Mouse (Mus musculus): ENCODE measurements around the gene Hacd2. TPM values are rescaled to one million over a fixed set of nuclear protein-coding genes. Genes with fewer than 3 reads are reported as not detected.

Gene Hacd2
- total RNA-seq, 4 experiments from 2014 or later = 5.2 to 9.7 (median 8.3) TPM

DNA sequence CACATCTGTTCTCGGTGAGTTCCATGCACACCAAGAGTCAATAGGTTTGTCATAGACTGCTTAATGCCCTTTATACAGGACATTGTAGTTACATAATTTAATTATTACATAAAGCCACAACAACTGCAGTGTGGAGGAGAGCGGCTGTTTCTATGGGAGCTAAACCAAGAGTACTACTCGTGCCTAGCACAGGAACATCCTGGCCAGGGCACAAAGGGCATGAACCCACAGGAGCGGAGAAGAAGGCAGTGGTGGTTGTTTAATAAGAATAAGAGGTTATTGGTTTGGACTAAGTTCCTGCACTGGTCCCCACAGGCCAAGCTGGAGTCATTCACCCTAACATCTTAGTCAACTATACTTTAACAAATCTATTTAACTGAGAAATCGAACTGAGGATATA is 16.0 kb upstream of the Hacd2 start:
- DNase-seq (ENCODE audit: low spot score) = no peak

DNA sequence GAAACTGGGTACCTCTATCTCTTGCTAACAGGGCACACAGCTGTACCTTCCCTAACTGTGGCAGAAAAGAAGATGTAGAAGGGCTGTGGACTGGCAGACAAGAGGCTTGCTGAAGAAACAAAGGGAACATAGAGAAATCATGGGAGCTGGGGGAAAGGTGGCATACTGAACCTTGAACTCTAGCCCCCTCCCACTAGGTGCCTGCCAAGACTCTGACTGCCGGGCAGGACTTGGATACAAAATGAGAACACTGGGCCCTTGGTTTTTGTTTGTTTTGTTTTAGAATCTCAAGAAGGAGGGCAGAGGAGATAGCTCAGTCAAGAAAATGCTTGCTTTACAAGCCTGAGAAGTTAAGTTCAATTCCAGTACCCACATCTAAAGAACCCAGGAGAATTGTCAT is 14.9 kb upstream of the Hacd2 start:
- DNase-seq (ENCODE audit: low spot score) = no peak

DNA sequence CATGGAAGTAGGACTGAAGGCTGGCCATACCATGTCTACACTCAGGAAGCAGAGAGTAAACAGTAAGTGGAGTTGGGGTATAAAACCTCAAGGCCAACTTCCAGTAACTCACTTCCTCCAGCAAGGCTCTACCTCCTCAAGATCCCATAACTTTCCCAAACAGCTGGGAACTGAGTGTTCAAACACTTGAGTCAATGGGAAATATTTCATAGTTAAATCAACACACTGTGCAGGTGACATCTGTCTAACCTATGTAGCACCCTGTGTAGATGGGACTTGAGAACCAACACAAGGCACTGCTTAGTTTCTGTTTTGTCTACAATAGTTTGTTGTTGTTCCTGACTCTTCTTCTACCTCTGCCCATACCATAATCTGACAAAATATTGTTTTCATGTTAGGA is 13.8 kb upstream of the Hacd2 start:
- no peak for DNase-seq (ENCODE audit: low spot score)

GRCm38 (mm10) chr16:35013501-35013900 is 8.7 kb upstream of the Hacd2 start:
- no peak for DNase-seq (ENCODE audit: low spot score)

DNA sequence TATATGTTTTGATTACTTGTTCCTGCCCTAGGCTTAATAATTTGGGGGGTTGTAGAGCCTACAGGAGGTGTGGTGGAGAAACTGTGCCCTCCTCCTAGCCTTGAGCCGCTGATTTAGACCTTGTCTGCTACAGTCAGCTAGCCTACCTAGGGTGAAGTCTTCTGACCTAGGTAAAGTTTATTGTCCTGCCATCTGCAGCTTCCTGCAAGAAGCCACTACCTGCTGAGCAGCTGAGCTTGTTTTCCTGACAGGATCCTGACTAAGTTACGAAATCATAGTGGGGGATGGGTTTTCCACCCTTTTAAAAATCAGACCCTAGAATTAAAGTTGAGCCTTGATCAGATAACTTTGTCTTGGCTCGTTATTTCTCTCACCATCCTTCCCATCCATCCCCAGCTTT is 5.7 kb upstream of the Hacd2 start:
- no peak for DNase-seq (ENCODE audit: low spot score)

DNA sequence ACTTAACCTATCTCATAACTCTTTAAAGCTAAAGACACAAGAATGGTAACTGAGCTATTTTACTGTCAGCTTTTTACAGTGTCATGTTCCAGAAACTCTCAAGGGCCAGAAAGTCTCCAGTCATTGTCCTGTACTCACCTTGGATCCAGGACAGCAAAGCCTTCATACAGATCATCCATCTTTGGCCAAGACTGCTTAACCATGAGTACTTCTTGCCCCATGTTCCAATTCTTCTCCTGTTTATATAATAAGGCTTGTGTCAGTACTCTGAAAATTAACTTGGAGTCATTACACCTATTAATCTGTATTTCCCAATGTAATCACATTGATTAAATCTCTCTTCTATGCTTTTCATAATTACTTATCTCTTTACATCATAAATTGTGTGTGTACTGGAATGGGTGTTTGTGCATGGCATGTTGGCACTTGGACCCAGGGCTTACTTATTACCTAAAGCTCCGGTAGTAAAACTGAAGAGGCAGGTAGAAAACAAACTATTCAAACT is 3.7 kb upstream of the Hacd2 start:
- no peak for DNase-seq (ENCODE audit: low spot score)

GRCm38 (mm10) chr16:35021903-35022241 is 356 bp upstream of the Hacd2 start:
- no peak for DNase-seq (ENCODE audit: low spot score)

- DNase-seq (ENCODE audit: low spot score) = no peak
These were observed 1.0 kb downstream of the Hacd2 start for GRCm38 (mm10) chr16:35023138-35023735.

- no peak for DNase-seq (ENCODE audit: low spot score)
These were observed 2.1 kb downstream of the Hacd2 start for GRCm38 (mm10) chr16:35024300-35024699.

GRCm38 (mm10) chr16:35025347-35025746 is 3.1 kb downstream of the Hacd2 start:
- no peak for DNase-seq (ENCODE audit: low spot score)

- DNase-seq (ENCODE audit: low spot score) = no peak
These were observed 11.0 kb downstream of the Hacd2 start for GRCm38 (mm10) chr16:35033241-35033640.

DNA sequence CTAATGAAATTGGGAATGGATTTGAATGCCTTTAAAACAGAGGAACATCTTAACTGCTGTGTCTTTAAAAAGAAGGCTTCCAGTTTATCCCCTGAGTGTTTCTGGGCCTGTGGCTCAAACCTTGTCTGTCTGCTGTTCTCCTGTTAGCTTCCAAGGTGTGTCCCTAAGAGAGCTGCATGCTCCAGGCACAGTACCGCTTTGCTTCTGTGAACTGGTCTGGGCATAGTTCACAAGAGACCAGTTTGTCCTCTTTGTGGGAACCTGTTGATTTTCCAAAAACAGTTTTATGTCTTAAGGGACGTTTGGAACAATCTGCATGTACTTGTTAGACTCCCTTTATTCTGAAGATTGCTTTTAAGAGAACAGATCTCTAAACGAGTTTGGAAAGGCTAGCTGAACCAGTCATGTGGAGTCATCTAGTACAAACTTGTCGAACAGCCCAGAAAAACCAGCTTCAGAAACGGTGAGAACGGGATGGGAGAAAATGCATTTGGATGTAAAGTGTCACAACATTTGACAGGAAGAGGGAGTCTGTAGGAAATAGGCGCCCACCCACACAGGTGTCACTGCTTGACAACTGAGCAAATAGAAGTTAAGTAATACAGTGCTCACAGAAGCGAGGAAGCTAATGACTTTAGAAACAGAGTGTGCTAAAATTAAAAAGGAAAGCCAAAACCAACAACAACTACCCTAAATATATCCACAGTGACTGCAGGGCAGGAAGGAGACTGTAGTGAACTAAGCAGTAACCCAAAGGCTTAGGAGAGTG is 11.8 kb downstream of the Hacd2 start:
- DNase-seq (ENCODE audit: low spot score) = no peak

DNA sequence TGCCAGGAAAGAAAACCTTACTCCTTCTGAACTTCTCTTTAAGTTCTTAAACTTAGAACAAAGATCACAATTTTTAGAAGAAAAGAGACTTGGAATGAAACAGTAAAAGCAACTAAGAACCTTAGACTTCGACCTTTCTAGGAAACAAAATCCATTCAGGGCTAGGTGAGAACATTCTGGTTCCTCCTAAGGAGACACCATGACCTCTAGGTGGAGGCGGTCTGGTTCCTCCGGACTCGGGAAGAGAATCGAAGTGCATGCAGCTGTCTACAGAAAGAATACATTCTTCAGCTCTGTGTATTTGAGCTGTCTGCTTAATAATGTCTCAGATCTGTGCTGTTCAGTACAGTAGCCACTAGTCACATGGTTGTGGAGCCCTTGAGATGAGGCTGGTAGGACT is 12.7 kb downstream of the Hacd2 start:
- DNase-seq (ENCODE audit: low spot score) = no peak

DNA sequence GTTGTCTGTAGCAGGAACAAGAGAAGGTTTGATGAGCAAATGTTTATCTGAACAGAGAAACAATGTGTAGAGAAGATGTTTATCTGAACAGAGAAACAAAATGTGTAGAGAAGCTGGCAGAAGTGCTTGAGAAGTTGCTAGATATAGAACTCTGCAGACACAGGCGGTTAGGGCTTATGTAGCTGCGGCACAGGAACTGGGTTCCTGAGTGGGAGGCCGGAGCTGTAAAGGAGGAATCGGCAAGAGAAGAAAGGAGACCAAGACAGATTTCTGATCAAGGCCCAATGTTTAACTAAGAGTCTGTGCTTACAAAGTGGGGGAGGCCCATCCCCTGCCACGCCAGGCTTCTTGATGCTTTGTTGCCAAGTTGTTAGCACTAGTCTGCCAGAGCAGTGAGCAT is 14.5 kb downstream of the Hacd2 start:
- no peak for DNase-seq (ENCODE audit: low spot score)

DNA sequence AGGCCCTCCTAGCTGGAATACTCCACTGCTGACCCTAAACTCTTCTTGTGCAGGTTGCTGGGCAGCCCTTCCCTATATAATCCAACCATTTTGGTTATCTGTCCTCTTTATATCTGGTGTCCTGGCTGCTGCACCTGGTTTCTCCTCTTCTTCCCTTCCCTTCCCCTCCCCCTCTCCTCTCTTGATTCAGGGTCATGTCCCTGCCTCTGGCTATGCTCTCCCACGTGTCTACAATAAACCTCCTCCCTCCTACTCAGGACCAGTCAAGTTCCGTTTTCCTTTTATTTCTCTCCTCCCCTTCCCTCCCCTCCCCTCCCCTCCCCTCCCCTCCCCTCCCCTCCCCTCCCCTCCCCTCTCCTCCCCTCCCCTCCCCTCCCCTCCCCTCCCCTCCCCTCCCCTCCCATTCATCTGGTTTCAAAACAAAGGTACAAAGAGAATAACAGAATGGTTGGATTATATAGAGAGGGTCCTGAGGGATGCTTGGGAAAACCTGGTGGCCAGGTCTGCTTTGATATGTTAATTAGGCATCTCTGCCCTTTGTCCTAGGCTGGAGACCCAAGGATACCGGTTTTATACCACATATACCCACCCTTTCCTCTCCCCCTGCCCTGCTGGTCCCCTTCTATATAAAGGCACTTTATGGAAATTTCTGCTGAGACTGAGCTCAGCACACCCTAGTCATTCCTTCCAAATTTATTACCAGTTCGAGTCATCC is 16.3 kb downstream of the Hacd2 start:
- DNase-seq (ENCODE audit: low spot score) = no peak

GRCm38 (mm10) chr16:35040154-35040553 is 17.9 kb downstream of the Hacd2 start:
- no peak for DNase-seq (ENCODE audit: low spot score)

DNA sequence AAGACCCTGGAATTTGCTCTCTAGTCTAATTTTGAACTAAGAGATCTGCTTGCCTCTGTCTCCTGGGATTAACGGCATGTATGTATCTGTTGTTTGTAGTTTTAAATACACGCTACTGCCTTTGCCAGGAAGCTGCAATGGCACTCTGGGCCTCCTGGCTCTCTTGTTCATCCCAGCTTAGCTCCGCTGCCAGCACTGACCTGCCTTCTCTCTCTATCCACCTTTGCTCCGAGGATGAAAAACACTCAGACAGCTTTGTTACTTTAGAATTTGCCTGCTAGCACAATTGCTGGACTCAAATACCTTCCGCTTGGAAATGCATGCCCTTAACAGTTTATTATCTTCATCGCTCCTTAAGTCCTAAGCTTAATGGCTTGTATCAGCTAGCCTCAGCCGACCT is 18.8 kb downstream of the Hacd2 start:
- no peak for DNase-seq (ENCODE audit: low spot score)

- no peak for DNase-seq (ENCODE audit: low spot score)
These were observed 24.0 kb downstream of the Hacd2 start for GRCm38 (mm10) chr16:35046081-35046775.

DNA sequence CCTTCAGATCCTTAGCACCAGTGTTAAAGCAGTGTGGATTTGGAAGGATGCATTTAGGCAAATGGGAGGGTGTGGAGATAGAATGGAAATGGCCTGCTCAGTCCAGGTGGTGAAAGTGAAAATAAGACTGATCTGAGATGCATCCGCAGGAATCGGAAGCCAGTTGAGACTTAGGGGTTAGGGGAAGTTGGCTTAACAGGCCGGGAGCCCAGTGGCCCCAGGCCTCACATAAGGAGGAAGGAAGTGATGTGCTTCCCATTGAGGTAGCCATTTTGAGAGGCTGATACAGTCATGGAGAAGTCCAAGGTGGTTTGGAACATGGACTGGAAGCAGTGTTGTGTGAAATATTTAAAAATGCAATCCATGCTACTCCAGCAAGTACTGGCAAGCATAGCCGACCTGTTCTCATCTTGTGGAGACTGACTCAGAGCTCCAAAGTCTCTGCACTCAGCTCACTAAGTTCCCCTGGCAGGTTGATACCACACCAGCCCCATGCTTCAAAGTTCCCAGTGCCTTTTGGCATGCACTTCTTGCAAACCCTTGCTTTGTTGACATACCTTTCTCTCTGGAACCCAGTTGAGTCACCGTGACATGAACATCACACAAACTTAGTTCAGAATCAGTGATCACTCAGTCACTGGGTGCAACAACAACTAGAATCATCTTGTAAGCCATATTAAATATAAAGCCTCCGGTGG is 25.2 kb downstream of the Hacd2 start:
- no peak for DNase-seq (ENCODE audit: low spot score)

- no peak for DNase-seq (ENCODE audit: low spot score)
These were observed 28.8 kb downstream of the Hacd2 start for GRCm38 (mm10) chr16:35051066-35051465.

DNA sequence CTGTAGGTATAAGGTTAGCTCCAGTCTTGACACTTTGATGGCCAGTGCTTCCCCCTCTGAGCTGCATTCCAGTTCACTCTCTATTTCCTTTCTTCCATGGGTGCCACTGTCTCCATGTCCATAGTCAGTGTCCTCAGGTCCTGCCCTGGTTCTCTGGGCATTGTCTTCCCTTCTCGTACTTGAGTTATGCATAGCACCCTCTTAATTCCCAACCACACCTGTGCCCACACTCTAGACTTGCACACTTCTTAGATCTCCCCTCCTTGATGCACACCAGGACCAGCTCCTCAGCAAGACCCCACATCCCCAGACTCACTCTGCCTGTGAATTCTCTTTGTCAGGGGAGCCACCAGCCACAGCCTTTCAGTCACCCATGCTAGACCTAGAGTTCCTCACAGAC is 30.0 kb downstream of the Hacd2 start:
- DNase-seq (ENCODE audit: low spot score) = no peak
